Mouse (Mus musculus) liver, postnatal 0 days (tissue): ENCODE data around the gene Ints13.

Experiments used
- CTCF ChIP-seq: sonication (generic); IDR thresholded peaks from 2 replicates; pipeline ENCODE4 v1.5.1; 2016; ENCODE audit warnings: antibody characterized with exemption, low read depth
- EP300 ChIP-seq: IDR thresholded peaks from 2 replicates; pipeline ENCODE4 v1.6.1; 2016; ENCODE audit warnings: antibody characterized with exemption, low read depth, mild to moderate bottlenecking

GRCm38 (mm10) chr6:146509891-146510290 is 67.7 kb downstream of the Ints13 start:
- TF ChIP-seq CTCF: no peak
- no peak for TF ChIP-seq EP300
